Mouse (Mus musculus) megakaryocyte-erythroid progenitor cell, adult 5 weeks (primary cell): ENCODE measurements around the gene Btaf1. TPM values are rescaled to one million over a fixed set of nuclear protein-coding genes. Genes with fewer than 3 reads are reported as not detected.

Source experiments
- polyA plus RNA-seq: library from polyadenylated mRNA; stranded (reverse); fragments of >175 nt; gene quantifications from 2 replicates; pipeline ENCODE4 v1.2.3, GENCODE M21; 2012

Gene Btaf1
- 1.5 and 2.1 TPM in 2 replicates for polyA plus RNA-seq

DNA sequence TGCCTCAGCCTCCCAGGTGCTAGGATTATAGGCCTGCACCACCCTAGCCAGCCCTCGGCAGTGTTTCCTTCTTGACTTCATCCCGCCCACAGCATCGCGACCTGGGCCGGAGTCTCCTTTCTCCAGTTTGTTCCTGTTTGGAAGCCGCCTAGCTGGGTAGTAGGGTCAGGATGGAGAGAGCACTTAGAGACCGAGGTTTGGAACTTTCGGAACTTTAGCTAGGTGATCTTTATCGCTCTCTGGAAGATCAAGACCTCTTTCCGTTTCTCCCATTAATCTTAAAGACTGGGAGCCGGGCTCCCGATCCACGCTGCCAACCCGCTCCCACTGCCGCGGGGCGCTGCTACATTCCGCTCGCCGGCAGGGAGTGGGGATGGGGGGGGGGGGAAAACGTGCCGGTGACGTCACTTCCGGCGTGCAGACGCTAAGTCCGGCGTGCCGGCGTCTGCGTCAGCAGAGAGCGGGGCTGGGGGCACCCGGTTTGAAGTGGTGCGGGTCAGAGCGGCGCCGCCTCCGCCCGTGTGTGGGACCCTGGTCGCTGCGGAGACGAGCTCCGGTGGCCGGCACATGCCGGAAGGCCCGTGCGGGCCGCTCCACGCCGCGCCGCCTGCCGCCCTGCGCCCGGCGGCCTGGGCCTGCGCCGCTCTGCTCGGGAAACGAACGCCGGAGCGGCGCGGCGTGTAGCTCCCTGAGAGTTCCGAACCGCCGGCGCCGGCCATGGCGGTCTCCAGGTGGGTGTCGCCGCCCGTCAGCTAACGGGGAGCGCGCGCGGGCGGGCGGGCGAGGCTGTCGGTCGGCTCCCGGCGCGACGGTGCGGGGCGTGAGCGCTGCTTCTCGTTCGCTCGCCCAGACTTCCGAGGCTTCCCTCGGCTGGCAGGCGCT is at the start of gene Btaf1:
Gene Btaf1 (plus strand): TSS at position 409 of the 882 bp plus-strand sequence.

GRCm38 (mm10) chr19:36919466-36919865 is 6.4 kb upstream of the Btaf1 start, which contains the start of gene Fgfbp3:
Gene Fgfbp3, minus strand, starts transcription at chr19:36919615.

Other genes starting within 250 kb of the Btaf1 start
- not detected in 2 replicates for gene Ppp1r3c, start 189.4 kb upstream of the Btaf1 start, polyA plus RNA-seq
- gene Tnks2, start 91.8 kb upstream of the Btaf1 start, polyA plus RNA-seq: 12.2 and 14.0 TPM in 2 replicates
- 10.9 and 13.3 TPM in 2 replicates for gene Fgfbp3, start 6.5 kb upstream of the Btaf1 start, polyA plus RNA-seq